Mouse (Mus musculus): ENCODE data around the gene Mrpl4. TPM values are rescaled to one million over a fixed set of nuclear protein-coding genes. Genes with fewer than 3 reads are reported as not detected.

Gene Mrpl4
- polyA plus RNA-seq, 1 experiment from 2014 or later, result 54.6 TPM

DNA sequence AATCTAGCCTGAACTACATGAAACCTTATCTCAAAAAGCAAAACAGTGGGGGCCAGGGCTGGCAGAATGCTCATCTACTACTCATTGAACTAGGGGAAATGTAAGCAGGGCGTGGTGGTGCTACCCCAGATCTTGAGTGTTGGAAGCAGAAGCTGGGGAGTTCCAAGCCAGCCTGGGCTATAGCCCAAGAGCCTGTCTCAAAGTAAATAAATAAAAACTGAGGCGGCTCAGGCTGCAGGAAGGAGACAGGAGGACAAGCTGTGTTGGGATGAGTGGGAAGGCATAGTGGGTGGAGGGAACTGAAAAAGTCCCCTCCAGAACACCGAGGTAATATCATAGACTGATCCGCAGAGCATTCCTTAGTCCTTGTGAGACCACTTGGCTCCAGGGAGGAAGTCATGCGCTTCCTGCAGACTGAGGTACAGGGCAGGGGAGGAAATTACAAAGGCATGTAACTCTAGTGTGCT, 9.3 kb downstream of the Mrpl4 start:
- DNase-seq (no peak), ATAC-seq (no peak)
- H3K4me3 ChIP-seq (ENCODE audit: low read depth, low read length), result no peak overlapping the region
- H3K4me1 ChIP-seq (ENCODE audit: insufficient read depth), result peaks cover 32% of the 10 kb centered on the region
- H3K27ac ChIP-seq (ENCODE audit: low read depth), result peak overlapping the region; percentile 39; the same call in 1 of the 2 replicates
- no peaks in the 10 kb centered on the region for H3K9me3 ChIP-seq (ENCODE audit: low read length)
- no peak overlapping the region for H3K9ac ChIP-seq (replicated peaks)
- peaks cover 18% of the 10 kb centered on the region for H3K36me3 ChIP-seq (replicated peaks; ENCODE audit: insufficient read depth, low read length)
- no peaks in the 10 kb centered on the region; the same call in 1 of the 2 replicates for H3K27me3 ChIP-seq (ENCODE audit: insufficient read depth, low read length)
- TF ChIP-seq CTCF (IDR thresholded peaks at IDR 0.05; ENCODE audit: low read depth), result no peak
- TF ChIP-seq EP300 (IDR thresholded peaks at IDR 0.05; ENCODE audit: low read depth), result no peak
- WGBS (ENCODE audit: insufficient replicate concordance), result 24% methylated on average over 5 of the region's 5 CpGs
- H3K4me2 ChIP-seq (ENCODE audit: low read depth, low read length), result no peak overlapping the region

DNA sequence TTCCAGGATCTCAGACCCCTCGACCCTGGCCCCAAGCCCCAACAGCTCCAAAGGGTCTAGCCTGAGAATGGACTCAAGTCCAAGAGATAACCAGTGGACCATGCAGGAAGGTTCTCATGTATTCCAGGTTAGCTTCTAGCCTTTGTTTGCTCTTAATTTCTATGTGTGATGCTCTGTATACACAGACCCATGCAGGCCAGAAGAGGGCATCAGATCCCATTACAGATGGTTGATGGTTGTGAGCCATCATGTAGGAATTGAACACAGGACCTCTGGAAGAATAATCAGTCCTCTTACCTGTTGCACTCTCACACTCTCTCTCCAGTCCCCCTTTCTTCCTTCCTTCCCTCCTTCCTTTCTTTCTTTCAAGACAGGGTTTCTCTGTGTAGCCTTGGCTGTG, 9.8 kb downstream of the Mrpl4 start:
- H3K9me3 ChIP-seq (ENCODE audit: low read length), result no peaks in the 10 kb centered on the region
- WGBS (ENCODE audit: insufficient replicate concordance), result 27% methylated on average over 1 of the region's 1 CpGs
- H3K4me2 ChIP-seq (ENCODE audit: low read depth, low read length), result no peak overlapping the region
- H3K27ac ChIP-seq (ENCODE audit: low read depth), result no peak overlapping the region; the same call in 1 of the 2 replicates
- H3K4me3 ChIP-seq (ENCODE audit: low read depth, low read length), result no peak overlapping the region
- H3K27me3 ChIP-seq (ENCODE audit: insufficient read depth, low read length), result no peaks in the 10 kb centered on the region; the same call in 1 of the 2 replicates
- H3K36me3 ChIP-seq (replicated peaks; ENCODE audit: insufficient read depth, low read length), result peaks cover 13% of the 10 kb centered on the region
- TF ChIP-seq EP300 (IDR thresholded peaks at IDR 0.05; ENCODE audit: low read depth) (no peak), CTCF (IDR thresholded peaks at IDR 0.05; ENCODE audit: low read depth) (peak; percentile 58)
- peaks cover 37% of the 10 kb centered on the region for H3K4me1 ChIP-seq (ENCODE audit: insufficient read depth)
- no peak overlapping the region for H3K9ac ChIP-seq (replicated peaks)
- ATAC-seq (no peak), DNase-seq (no peak)

DNA sequence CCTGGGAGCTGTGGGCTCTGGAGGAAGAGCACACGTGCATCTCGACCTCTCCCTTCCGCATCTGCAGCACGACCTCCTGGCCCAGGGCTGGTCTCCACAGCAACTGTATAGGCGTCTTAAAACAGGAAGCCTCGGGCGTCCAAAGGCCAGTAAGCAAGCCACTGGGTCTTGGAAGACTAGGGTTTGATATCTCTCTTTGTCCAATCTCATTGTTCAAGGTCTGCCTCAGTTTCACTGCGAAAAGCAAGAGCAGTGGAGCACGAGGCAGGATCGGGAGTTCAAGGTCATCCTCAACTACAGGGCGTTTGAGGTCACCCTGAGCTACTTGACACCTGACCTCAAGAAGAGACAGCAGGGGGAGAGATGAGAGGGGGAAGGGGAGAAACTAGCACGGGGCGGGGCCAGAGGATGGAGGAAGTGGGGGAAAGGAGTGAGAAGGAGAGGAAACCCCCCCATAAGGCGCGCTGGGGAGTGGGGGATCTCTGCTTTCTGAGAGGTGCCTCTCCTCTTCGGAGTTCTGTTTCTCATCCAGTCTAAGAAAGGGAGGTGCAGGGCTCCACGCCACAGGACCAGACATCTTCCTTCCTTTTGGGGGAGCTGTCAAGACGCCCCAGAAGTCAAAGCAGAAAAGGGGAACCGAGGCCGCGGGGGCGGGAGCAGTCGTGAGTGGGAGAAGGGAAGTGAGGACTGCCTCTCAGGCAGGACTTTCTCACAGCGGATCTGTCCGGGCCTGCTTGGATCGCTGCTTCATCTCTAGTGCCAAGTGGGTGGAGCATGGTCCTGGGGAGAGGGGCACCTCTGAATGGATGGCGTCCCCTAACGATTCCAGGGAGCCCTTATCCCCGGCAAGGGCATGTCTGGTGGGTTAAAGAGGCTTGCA, 12.4 kb downstream of the Mrpl4 start:
- Histone ChIP-seq H3K36me3 (replicated peaks; ENCODE audit: insufficient read depth, low read length) (peaks cover 4% of the 10 kb centered on the region; the same call in 1 of the 2 replicates), H3K27ac (ENCODE audit: low read depth) (peak overlapping the region; percentile 63), H3K4me3 (ENCODE audit: low read depth, low read length) (peak overlapping the region; percentile 52), H3K27me3 (ENCODE audit: insufficient read depth, low read length) (no peaks in the 10 kb centered on the region; the same call in 1 of the 2 replicates), H3K4me1 (ENCODE audit: insufficient read depth) (peaks cover 37% of the 10 kb centered on the region), H3K4me2 (ENCODE audit: low read depth, low read length) (peak overlapping the region; percentile 71), H3K9me3 (ENCODE audit: low read length) (no peaks in the 10 kb centered on the region), H3K9ac (replicated peaks) (peak overlapping the region; percentile 51)
- WGBS (ENCODE audit: insufficient replicate concordance), result 4% methylated on average over 29 of the region's 29 CpGs
- TF ChIP-seq EP300 (IDR thresholded peaks at IDR 0.05; ENCODE audit: low read depth) (no peak), CTCF (IDR thresholded peaks at IDR 0.05; ENCODE audit: low read depth) (no peak)
- peak; percentile 72 for DNase-seq
- ATAC-seq, result peak; percentile 50

DNA sequence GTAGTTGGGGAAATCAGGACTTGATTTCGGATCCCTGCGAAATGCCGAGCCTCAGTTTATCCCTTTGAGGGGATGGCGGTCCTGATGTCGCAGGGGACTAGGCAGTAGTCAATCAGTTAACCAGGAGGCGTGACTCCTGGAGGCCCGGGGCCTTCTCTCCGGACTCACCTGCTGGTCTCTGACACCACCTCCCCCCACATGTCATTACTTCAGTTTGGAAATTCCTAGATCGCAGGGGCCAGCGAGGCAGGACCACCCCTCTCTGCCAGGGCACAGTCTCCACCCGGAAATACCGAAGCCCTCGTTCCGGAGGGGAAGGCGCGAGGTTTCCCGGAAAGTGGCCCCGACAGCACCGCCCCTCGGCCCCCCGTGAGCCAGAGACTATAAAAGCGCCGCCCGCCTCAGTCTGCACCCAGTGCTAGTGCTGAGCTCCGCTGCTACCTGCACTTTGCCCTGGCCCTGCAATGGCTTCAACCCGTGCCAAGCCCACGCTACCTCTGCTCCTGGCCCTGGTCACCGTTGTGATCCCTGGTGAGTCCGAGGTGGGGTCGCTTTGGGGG, 13.1 kb downstream of the Mrpl4 start, which contains the start of gene Icam1:
Gene Icam1, plus strand, starts transcription at position 415 of the 560 bp plus-strand sequence.
- Histone ChIP-seq H3K9me3 (ENCODE audit: low read length) (no peaks in the 10 kb centered on the region), H3K27ac (ENCODE audit: low read depth) (peak within 1 kb of the TSS; percentile 63), H3K4me3 (ENCODE audit: low read depth, low read length) (peak within 1 kb of the TSS; percentile 52), H3K27me3 (ENCODE audit: insufficient read depth, low read length) (no peaks in the 10 kb centered on the region; the same call in 1 of the 2 replicates), H3K4me1 (ENCODE audit: insufficient read depth) (peaks cover 35% of the 10 kb centered on the region), H3K4me2 (ENCODE audit: low read depth, low read length) (peak within 1 kb of the TSS; percentile 71), H3K36me3 (replicated peaks; ENCODE audit: insufficient read depth, low read length) (peaks cover 7% of the 10 kb centered on the region; the same call in 1 of the 2 replicates), H3K9ac (replicated peaks) (peak within 1 kb of the TSS; percentile 51)
- TF ChIP-seq EP300 (IDR thresholded peaks at IDR 0.05; ENCODE audit: low read depth), result no peak
- TF ChIP-seq CTCF (IDR thresholded peaks at IDR 0.05; ENCODE audit: low read depth), result no peak
- WGBS (ENCODE audit: insufficient replicate concordance), result 1% methylated on average over 30 of the region's 30 CpGs
- DNase-seq, result peak; percentile 84
- ATAC-seq, result peak; percentile 86

DNA sequence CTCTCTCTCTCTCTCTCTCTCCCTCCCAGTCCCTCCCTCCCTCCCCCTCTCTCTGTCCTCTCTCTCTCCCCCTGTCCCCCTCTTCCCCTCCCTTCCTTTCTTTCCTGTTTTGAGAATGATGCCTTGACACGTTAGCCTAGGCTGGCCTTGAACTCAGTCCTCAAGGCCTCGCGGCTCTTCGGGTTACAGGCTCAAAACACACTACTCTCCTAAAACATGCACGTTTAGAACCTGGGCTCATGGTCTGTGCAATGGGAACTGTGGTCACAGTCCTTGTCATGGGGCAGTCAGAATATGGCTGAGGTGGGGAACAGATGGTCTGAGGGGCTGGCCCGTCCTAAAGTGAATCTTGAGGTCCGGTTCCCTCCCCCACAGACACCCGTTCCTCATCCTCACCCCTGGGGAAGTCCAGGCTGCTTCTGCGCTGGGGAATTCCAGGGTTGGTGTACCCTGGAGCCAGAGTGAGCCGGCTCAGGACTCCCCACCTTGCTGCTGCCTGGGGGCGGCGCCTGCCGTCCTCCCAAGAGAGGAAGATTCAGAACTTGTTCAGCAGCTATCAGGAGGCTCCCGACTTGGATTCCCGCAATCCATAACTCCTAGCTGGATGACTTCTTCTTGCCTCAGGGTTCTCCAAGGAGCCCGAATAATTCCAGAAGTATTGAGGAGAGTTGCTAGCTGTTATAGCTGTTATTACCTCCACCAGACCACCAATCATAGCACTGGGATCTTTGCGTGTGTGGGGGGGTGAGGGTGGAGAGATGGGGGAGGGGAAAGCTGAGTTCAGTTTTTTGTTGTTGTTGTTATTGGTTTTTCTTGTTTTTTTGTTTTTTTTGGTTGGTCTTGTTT, 14.0 kb downstream of the Mrpl4 start:
- H3K27ac ChIP-seq (ENCODE audit: low read depth), result peak overlapping the region; percentile 63
- 5% methylated on average over 17 of the region's 17 CpGs for WGBS (ENCODE audit: insufficient replicate concordance)
- H3K36me3 ChIP-seq (replicated peaks; ENCODE audit: insufficient read depth, low read length), result peaks cover 16% of the 10 kb centered on the region
- TF ChIP-seq EP300 (IDR thresholded peaks at IDR 0.05; ENCODE audit: low read depth) (no peak), CTCF (IDR thresholded peaks at IDR 0.05; ENCODE audit: low read depth) (no peak)
- H3K4me2 ChIP-seq (ENCODE audit: low read depth, low read length), result peak overlapping the region; percentile 71
- H3K4me1 ChIP-seq (ENCODE audit: insufficient read depth), result peaks cover 34% of the 10 kb centered on the region
- H3K9me3 ChIP-seq (ENCODE audit: low read length), result no peaks in the 10 kb centered on the region
- ATAC-seq, result 0 out of 2 replicates have a peak, but pooled peaks have one; percentile 10
- H3K9ac ChIP-seq (replicated peaks), result peak overlapping the region; percentile 51
- no peak for DNase-seq
- peak overlapping the region; percentile 52 for H3K4me3 ChIP-seq (ENCODE audit: low read depth, low read length)
- no peaks in the 10 kb centered on the region; the same call in 1 of the 2 replicates for H3K27me3 ChIP-seq (ENCODE audit: insufficient read depth, low read length)
